Mouse (Mus musculus): Measurements from ENCODE around the gene Gm20388. TPM values are rescaled to one million over a fixed set of nuclear protein-coding genes. Genes with fewer than 3 reads are reported as not detected.
"Not testable (repeated sequence)": the region's sequence is repeated elsewhere in the genome, so short reads cannot be mapped to it uniquely, and the experiment has no call there.

Gene Gm20388
- polyA plus RNA-seq, 1 experiment from 2014 or later = 47.1 TPM

GRCm38 (mm10) chr8:123907604-123908003 lies 3997.0 kb downstream of the Gm20388 start:
- 94% methylated on average over 6 of the region's 6 CpGs for WGBS (ENCODE audit: missing documents)
- Histone ChIP-seq H3K36me3 (ENCODE audit: inconsistent target) (peaks cover 42% of the 10 kb centered on the region; the same call in 1 of the 2 replicates), H3K4me3 (ENCODE audit: inconsistent target) (no peak overlapping the region), H3K27ac (no peak overlapping the region), H3K79me2 (ENCODE audit: inconsistent target) (no peaks in the 10 kb centered on the region)

DNA sequence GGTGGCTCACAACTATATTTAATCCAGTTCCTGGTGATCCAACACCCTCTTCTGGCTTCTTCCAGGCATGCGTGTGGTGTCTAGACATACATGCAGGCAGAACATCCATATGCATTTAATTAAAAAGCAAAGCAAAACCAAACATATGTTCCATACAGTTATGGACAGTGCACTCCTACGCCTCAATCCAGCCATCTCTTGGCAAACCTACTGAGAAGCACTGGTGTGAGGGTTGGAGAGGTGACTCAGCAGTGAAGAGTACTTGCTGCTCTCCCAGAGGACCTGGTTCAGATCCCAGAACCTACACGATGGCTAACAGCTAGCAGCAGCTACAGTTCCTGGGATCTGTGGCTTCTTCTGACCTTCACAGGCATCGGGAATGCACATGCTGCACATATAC lies 4001.6 kb downstream of the Gm20388 start:
- WGBS (ENCODE audit: missing documents) = 91% methylated on average over 4 of the region's 4 CpGs
- Histone ChIP-seq H3K27ac (no peak overlapping the region), H3K79me2 (ENCODE audit: inconsistent target) (no peaks in the 10 kb centered on the region), H3K4me3 (ENCODE audit: inconsistent target) (no peak overlapping the region), H3K36me3 (ENCODE audit: inconsistent target) (peaks cover 42% of the 10 kb centered on the region; the same call in 1 of the 2 replicates)

DNA sequence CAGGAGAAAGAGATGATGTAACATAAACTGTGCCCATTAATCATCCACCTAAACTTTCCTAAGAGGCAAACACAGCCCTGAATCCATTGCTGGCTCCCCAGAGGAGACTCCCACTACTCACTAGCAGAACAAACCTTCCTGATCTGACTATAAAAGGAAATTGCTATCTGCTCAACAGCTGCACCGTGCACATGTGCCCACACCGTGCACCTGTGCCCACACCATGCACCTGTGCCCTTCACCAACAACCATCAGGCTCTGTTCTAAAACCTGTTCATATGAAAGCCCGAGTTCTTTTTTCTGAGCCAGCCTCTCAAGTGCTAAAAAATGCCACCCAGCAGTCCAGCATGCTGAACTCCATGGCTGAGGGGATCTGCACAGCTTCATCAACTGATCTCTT lies 4004.0 kb downstream of the Gm20388 start:
- Histone ChIP-seq H3K36me3 (ENCODE audit: inconsistent target) (peaks cover 45% of the 10 kb centered on the region), H3K79me2 (ENCODE audit: inconsistent target) (no peaks in the 10 kb centered on the region), H3K27ac (no peak overlapping the region), H3K4me3 (ENCODE audit: inconsistent target) (no peak overlapping the region)
- WGBS (ENCODE audit: missing documents) = 100% methylated on average over 3 of the region's 3 CpGs

DNA sequence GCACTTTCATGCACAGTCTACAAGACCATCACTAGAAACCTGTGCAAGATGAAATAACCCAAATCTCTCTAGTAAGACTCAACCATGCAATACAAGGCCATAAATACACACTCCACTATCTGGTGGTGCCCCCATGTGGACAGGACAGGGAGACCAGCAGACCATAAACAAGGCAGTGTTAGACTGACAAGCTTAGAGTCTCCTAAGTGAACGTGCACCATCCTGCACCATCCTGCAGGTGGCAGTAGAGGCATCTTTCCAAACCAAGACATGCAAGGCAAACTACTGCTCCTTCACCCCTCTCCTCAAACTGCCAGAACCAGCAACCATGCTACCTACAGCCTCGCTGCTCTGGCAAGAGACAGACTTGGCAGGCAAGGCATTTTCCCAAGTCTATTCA lies 4014.1 kb downstream of the Gm20388 start:
- WGBS (ENCODE audit: missing documents) = 10% methylated on average over 2 of the region's 2 CpGs
- no peak overlapping the region for H3K27ac ChIP-seq
- H3K79me2 ChIP-seq (ENCODE audit: inconsistent target) = no peaks in the 10 kb centered on the region
- no peak overlapping the region for H3K4me3 ChIP-seq (ENCODE audit: inconsistent target)
- peaks cover 43% of the 10 kb centered on the region for H3K36me3 ChIP-seq (ENCODE audit: inconsistent target)

GRCm38 (mm10) chr8:123925671-123926070 lies 4015.0 kb downstream of the Gm20388 start:
- WGBS (ENCODE audit: missing documents) = 87% methylated on average over 3 of the region's 3 CpGs
- peaks cover 52% of the 10 kb centered on the region for H3K36me3 ChIP-seq (ENCODE audit: inconsistent target)
- no peak overlapping the region for H3K4me3 ChIP-seq (ENCODE audit: inconsistent target)
- H3K79me2 ChIP-seq (ENCODE audit: inconsistent target) = no peaks in the 10 kb centered on the region
- H3K27ac ChIP-seq = no peak overlapping the region

DNA sequence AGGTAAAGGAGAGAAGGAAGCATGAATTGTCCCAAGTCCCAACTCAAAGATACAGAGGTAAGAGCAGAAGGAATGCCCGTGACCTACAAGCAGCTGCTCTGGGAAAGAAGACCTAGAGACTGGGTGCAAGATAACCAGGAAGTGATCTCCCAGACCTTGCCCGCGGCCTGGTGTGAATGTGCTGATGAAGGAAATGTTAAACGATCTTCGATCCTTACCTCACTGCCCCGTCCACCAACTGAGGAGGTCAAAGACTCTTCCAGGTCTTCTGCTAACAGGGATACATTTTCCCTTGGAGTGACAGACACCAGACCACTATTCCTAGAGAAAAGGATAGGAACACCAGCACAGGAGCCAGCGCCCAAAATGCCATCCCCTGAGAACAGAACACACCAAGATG lies 4018.4 kb downstream of the Gm20388 start:
- 96% methylated on average over 7 of the region's 7 CpGs for WGBS (ENCODE audit: missing documents)
- H3K79me2 ChIP-seq (ENCODE audit: inconsistent target) = no peaks in the 10 kb centered on the region
- H3K4me3 ChIP-seq (ENCODE audit: inconsistent target) = no peak overlapping the region
- no peak overlapping the region for H3K27ac ChIP-seq
- peaks cover 50% of the 10 kb centered on the region for H3K36me3 ChIP-seq (ENCODE audit: inconsistent target)

GRCm38 (mm10) chr8:123948942-123949685 lies 4038.5 kb downstream of the Gm20388 start, which contains the start of gene Nup133:
Nup133 (minus strand) TSS chr8:123949265.
- WGBS (ENCODE audit: missing documents) = under 1% methylated on average over 77 of the region's 77 CpGs
- peak within 1 kb of the TSS; percentile 90 for H3K4me3 ChIP-seq (ENCODE audit: inconsistent target)
- peak within 1 kb of the TSS; percentile 43 for H3K27ac ChIP-seq
- peaks cover 20% of the 10 kb centered on the region for H3K36me3 ChIP-seq (ENCODE audit: inconsistent target)
- peaks cover 24% of the 10 kb centered on the region for H3K79me2 ChIP-seq (ENCODE audit: inconsistent target)

DNA sequence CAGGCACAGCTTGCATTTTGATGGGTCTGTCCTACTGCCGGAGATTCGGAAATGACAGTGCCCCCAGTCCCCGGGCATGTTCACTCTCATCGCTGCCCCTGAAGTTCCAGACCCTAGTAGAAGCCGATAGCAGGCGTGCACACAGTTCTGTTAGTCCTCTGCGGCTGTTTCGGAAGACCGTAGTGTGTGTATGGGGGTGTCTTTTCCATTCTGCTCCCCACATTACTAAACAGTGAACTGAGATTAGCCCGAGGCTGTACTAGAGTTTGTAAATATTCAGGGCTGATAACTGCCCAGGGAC lies 4039.0 kb downstream of the Gm20388 start:
- peak overlapping the region; percentile 90 for H3K4me3 ChIP-seq (ENCODE audit: inconsistent target)
- peaks cover 18% of the 10 kb centered on the region; the same call in 1 of the 2 replicates for H3K36me3 ChIP-seq (ENCODE audit: inconsistent target)
- peak overlapping the region; percentile 43 for H3K27ac ChIP-seq
- under 1% methylated on average over 10 of the region's 10 CpGs for WGBS (ENCODE audit: missing documents)
- H3K79me2 ChIP-seq (ENCODE audit: inconsistent target) = peaks cover 24% of the 10 kb centered on the region

DNA sequence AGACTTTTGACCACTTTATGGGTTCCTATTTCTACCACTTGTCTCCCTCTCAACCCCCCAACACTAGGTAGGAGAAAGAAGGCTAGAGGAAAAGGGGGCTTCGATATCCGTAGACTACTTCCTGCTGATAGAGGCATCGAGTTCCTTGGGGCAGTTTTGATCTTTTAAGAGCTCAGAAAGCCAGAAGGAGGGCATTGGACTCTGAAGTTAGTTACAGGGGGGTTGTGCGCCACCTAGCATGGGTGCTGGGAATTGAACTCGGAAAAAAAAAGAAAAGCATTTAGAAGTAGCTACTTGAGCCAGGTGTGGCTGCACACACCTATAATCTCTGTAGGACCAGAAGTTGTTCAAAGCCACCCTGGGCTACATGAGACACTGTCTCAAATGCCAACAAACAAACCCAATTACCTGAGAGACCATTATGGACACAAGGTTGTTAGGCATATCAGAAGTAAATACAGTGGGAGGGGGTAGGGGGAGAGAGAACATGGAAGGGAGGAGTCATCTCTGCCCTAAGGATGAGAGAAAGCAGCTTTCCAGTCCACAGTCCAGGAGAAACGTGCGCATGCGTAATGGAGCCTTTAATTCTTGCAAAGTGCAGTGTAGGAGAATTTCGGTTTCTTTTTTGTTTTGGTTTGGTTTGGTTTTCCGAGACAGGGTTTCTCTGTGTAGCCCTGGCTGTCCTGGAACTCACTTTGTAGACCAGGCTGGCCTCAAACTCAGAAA lies 4039.6 kb downstream of the Gm20388 start:
- WGBS (ENCODE audit: missing documents) = 18% methylated on average over 6 of the region's 10 CpGs
- Histone ChIP-seq H3K27ac (peak overlapping the region; percentile 43; the same call in 1 of the 2 replicates), H3K36me3 (ENCODE audit: inconsistent target) (peaks cover 16% of the 10 kb centered on the region; the same call in 1 of the 2 replicates)

DNA sequence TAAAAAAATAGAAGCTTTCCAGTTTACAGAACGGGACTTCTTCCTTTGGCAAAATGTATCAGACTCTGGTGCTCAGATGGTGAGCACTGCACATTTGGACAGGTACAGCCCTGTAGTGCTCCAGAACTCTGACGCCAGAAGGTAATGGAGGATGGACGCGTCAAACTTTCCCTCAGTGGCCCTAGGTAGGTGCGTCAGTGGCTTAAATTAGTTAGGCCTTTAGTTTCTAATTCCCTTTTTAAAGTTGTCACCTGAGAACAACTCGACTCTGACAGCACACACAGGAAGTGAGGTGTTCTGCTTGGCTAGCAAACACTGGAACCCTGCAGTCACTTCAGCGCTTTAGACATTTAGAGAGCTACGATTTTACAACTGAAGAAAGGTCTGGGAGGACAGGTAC lies 4043.0 kb downstream of the Gm20388 start:
- Histone ChIP-seq H3K79me2 (ENCODE audit: inconsistent target) (peaks cover 1% of the 10 kb centered on the region), H3K4me3 (ENCODE audit: inconsistent target) (no peak overlapping the region), H3K27ac (no peak overlapping the region), H3K36me3 (ENCODE audit: inconsistent target) (peaks cover 8% of the 10 kb centered on the region; the same call in 1 of the 2 replicates)
- WGBS (ENCODE audit: missing documents) = 84% methylated on average over 8 of the region's 8 CpGs

More for the DNA sequence above, 4039.6 kb downstream of the Gm20388 start:
- Histone ChIP-seq H3K4me3 (ENCODE audit: inconsistent target) (peak overlapping the region; percentile 90), H3K79me2 (ENCODE audit: inconsistent target) (peaks cover 24% of the 10 kb centered on the region)

DNA sequence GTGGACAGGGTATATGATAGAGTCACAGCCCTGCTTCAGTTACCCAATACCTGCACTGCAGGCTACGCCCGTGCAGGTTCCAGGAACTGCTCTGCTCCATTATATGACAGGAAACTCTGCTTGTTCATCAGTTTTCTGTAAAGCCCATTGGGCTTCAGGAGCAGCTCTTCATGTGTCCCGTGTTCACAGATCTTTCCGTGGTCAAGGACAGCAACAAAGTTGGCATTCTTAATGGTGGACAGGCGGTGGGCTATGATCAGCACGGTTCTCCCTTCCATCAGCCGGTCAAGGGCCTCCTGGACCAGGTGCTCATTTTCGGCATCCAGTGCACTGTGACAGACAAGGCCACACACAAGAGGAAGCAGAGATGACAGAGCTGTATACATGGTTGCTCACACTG lies 4043.6 kb downstream of the Gm20388 start:
- Histone ChIP-seq H3K79me2 (ENCODE audit: inconsistent target) (no peaks in the 10 kb centered on the region), H3K27ac (no peak overlapping the region), H3K4me3 (ENCODE audit: inconsistent target) (no peak overlapping the region), H3K36me3 (ENCODE audit: inconsistent target) (peaks cover 8% of the 10 kb centered on the region; the same call in 1 of the 2 replicates)
- WGBS (ENCODE audit: missing documents) = 92% methylated on average over 8 of the region's 8 CpGs

GRCm38 (mm10) chr8:123958130-123958529 lies 4047.5 kb downstream of the Gm20388 start:
- Histone ChIP-seq H3K4me3 (ENCODE audit: inconsistent target) (no peak overlapping the region), H3K27ac (no peak overlapping the region), H3K79me2 (ENCODE audit: inconsistent target) (no peaks in the 10 kb centered on the region), H3K36me3 (ENCODE audit: inconsistent target) (peaks cover 8% of the 10 kb centered on the region; the same call in 1 of the 2 replicates)
- 88% methylated on average over 17 of the region's 17 CpGs for WGBS (ENCODE audit: missing documents)

- WGBS (ENCODE audit: missing documents) = 92% methylated on average over 6 of the region's 6 CpGs
- no peaks in the 10 kb centered on the region; the same call in 1 of the 2 replicates for H3K36me3 ChIP-seq (ENCODE audit: inconsistent target)
Observed at GRCm38 (mm10) chr8:123959473-123959872, 4048.8 kb downstream of the Gm20388 start.

DNA sequence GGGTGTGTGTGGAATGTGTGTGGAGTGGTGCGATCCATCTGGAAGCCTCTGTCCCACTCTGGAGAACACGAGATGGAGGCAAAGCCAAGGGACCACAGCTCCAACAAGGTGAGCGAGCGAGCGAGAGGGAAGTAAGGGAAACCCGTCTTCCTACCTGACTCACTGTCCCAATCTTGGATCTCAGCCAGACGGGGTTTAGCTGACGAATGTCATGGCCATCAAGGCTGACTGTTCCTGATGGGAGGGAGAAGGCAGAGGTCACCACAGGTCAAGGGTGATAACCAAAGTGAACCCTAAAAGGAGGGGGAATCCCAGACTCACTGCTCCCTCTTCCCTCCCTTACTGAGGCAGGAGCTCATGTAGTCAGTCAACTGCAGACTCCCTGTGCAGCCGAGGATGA lies 4049.4 kb downstream of the Gm20388 start:
- 91% methylated on average over 9 of the region's 9 CpGs for WGBS (ENCODE audit: missing documents)
- Histone ChIP-seq H3K36me3 (ENCODE audit: inconsistent target) (no peaks in the 10 kb centered on the region; the same call in 1 of the 2 replicates), H3K79me2 (ENCODE audit: inconsistent target) (no peaks in the 10 kb centered on the region), H3K27ac (no peak overlapping the region), H3K4me3 (ENCODE audit: inconsistent target) (no peak overlapping the region)

More at GRCm38 (mm10) chr8:123959473-123959872, 4048.8 kb downstream of the Gm20388 start:
- Histone ChIP-seq H3K4me3 (ENCODE audit: inconsistent target) (no peak overlapping the region), H3K79me2 (ENCODE audit: inconsistent target) (no peaks in the 10 kb centered on the region), H3K27ac (no peak overlapping the region)

GRCm38 (mm10) chr8:123960556-123960955 lies 4049.9 kb downstream of the Gm20388 start:
- WGBS (ENCODE audit: missing documents) = 97% methylated on average over 5 of the region's 5 CpGs
- not testable (repeated sequence) for H3K36me3 ChIP-seq (ENCODE audit: inconsistent target); H3K79me2 ChIP-seq (ENCODE audit: inconsistent target); H3K4me3 ChIP-seq (ENCODE audit: inconsistent target); H3K27ac ChIP-seq

Measured in macrophage (primary cell).